Mouse (Mus musculus) MEL (cell line): Measurements from ENCODE around the gene Ccr6.

ENCODE experiments used
- BHLHE40 ChIP-seq: IDR thresholded peaks from 2 replicates; pipeline ENCODE4 v1.6.1; 2012; ENCODE audit warnings: low read depth, mild to moderate bottlenecking, inconsistent platforms, low read length, improper control_type of control experiment, borderline replicate concordance
- JUND ChIP-seq: IDR thresholded peaks from 2 replicates; pipeline ENCODE4 v1.6.1; 2011; ENCODE audit warnings: low read depth, mild to moderate bottlenecking, improper control_type of control experiment, low read length
- MYB ChIP-seq: IDR thresholded peaks from 2 replicates; pipeline ENCODE4 v1.6.1; 2011; ENCODE audit warnings: mild to moderate bottlenecking, low read depth, low read length, improper control_type of control experiment
- NELFE ChIP-seq: IDR thresholded peaks from 2 replicates; pipeline ENCODE4 v1.6.1; 2011; ENCODE audit warnings: low read depth, low read length, improper control_type of control experiment
- POLR2A ChIP-seq, 2 experiments: IDR thresholded peaks; 2 replicates each; pipeline ENCODE4 v1.6.1; 2011 to 2012; ENCODE audit warnings: low read length in 2 of 2, mild to moderate bottlenecking in 2 of 2, control low read depth in 1 of 2, improper control_type of control experiment in 1 of 2, low read depth in 1 of 2, moderate library complexity in 1 of 2; ENCODE audit not compliant: control insufficient read depth in 1 of 2, insufficient read depth in 1 of 2, poor library complexity in 1 of 2
- UBTF ChIP-seq: IDR thresholded peaks from 2 replicates; pipeline ENCODE4 v1.6.1; 2012; ENCODE audit warnings: low read depth, mild to moderate bottlenecking, inconsistent platforms, low read length, improper control_type of control experiment, moderate library complexity, borderline replicate concordance; ENCODE audit not compliant: insufficient read depth
- USF1 ChIP-seq: IDR thresholded peaks from 2 replicates; pipeline ENCODE4 v1.6.1; 2014; ENCODE audit warnings: low read depth, mild to moderate bottlenecking, inconsistent platforms, low read length, improper control_type of control experiment, moderate library complexity
- ZNF384 ChIP-seq: IDR thresholded peaks from 2 replicates; pipeline ENCODE4 v1.6.1; 2012; ENCODE audit warnings: low read depth, mild to moderate bottlenecking, inconsistent platforms, low read length, improper control_type of control experiment

GRCm38 (mm10) chr17:8193678-8194077, 42.2 kb upstream of the Ccr6 start:
- no peak for TF ChIP-seq UBTF
- TF ChIP-seq BHLHE40, result no peak
- TF ChIP-seq JUND, result no peak
- no peak for TF ChIP-seq ZNF384
- no peak for TF ChIP-seq NELFE
- no peak for TF ChIP-seq POLR2A (IDR thresholded peaks at IDR 0.05; ENCODE audit: control insufficient read depth in 1 of 2, insufficient read depth in 1 of 2, low read depth in 1 of 2, low read length in 2 of 2, poor library complexity in 1 of 2)
- TF ChIP-seq MYB, result no peak
- no peak for TF ChIP-seq USF1
